Mouse (Mus musculus): ENCODE results near the gene Elobl. TPM values are rescaled to one million over a fixed set of nuclear protein-coding genes. Genes with fewer than 3 reads are reported as not detected.

The Elobl gene
- total and polyA plus RNA-seq, 3 experiments = not detected

GRCm38 (mm10) chr11:88954803-88955202 lies 11.9 kb downstream of the Elobl start:
- DNase-seq (ENCODE audit: low spot score) (peak; percentile 34), ATAC-seq (ENCODE audit: extremely low read depth, insufficient number of reproducible peaks, low FRiP score, poor library complexity, severe bottlenecking) (no peak)
- peak overlapping the region; percentile 70 for H3K4me3 ChIP-seq (ENCODE audit: low read depth, low read length)
- TF ChIP-seq POLR2AphosphoS5 (IDR thresholded peaks at IDR 0.05; ENCODE audit: insufficient replicate concordance, low read depth, low read length) (no peak), TAL1 (conservative IDR thresholded peaks at IDR 0.05; ENCODE audit: low read depth, low read length) (no peak), GATA1 (IDR thresholded peaks at IDR 0.05; ENCODE audit: borderline replicate concordance, low read length) (no peak), GATA2 (IDR thresholded peaks at IDR 0.05; ENCODE audit: borderline replicate concordance, low read depth, low read length) (no peak), CTCF (IDR thresholded peaks at IDR 0.05; ENCODE audit: low read depth, low read length) (no peak)
- H3K27me3 ChIP-seq (ENCODE audit: insufficient read depth, low read length) = peaks cover 3% of the 10 kb centered on the region; the same call in 1 of the 2 replicates
- H3K36me3 ChIP-seq (replicated peaks) = no peaks in the 10 kb centered on the region
- H3K4me1 ChIP-seq (ENCODE audit: insufficient read depth, low read depth, low read length) = peaks cover 26% of the 10 kb centered on the region
- no peaks in the 10 kb centered on the region for H3K9me3 ChIP-seq (replicated peaks)

- H3K27me3 ChIP-seq (ENCODE audit: insufficient read depth, low read length) = no peaks in the 10 kb centered on the region
- peaks cover 26% of the 10 kb centered on the region for H3K4me1 ChIP-seq (ENCODE audit: insufficient read depth, low read depth, low read length)
- no peaks in the 10 kb centered on the region for H3K36me3 ChIP-seq (replicated peaks)
- no peak overlapping the region for H3K4me3 ChIP-seq (ENCODE audit: low read depth, low read length)
- DNase-seq (ENCODE audit: low spot score) (no peak), ATAC-seq (ENCODE audit: extremely low read depth, insufficient number of reproducible peaks, low FRiP score, poor library complexity, severe bottlenecking) (no peak)
- no peaks in the 10 kb centered on the region for H3K9me3 ChIP-seq (replicated peaks)
- TF ChIP-seq CTCF (IDR thresholded peaks at IDR 0.05; ENCODE audit: low read depth, low read length) (no peak), TAL1 (conservative IDR thresholded peaks at IDR 0.05; ENCODE audit: low read depth, low read length) (no peak), GATA1 (IDR thresholded peaks at IDR 0.05; ENCODE audit: borderline replicate concordance, low read length) (no peak), POLR2AphosphoS5 (IDR thresholded peaks at IDR 0.05; ENCODE audit: insufficient replicate concordance, low read depth, low read length) (no peak), GATA2 (IDR thresholded peaks at IDR 0.05; ENCODE audit: borderline replicate concordance, low read depth, low read length) (no peak)
Measured at GRCm38 (mm10) chr11:88953582-88953981, 13.1 kb downstream of the Elobl start.

- Histone ChIP-seq H3K9me3 (replicated peaks) (no peaks in the 10 kb centered on the region), H3K4me1 (ENCODE audit: insufficient read depth, low read depth, low read length) (peaks cover 26% of the 10 kb centered on the region), H3K36me3 (replicated peaks) (no peaks in the 10 kb centered on the region), H3K4me3 (ENCODE audit: low read depth, low read length) (no peak overlapping the region), H3K27me3 (ENCODE audit: insufficient read depth, low read length) (no peaks in the 10 kb centered on the region)
- no peak for TF ChIP-seq GATA2 (IDR thresholded peaks at IDR 0.05; ENCODE audit: borderline replicate concordance, low read depth, low read length)
- no peak for TF ChIP-seq POLR2AphosphoS5 (IDR thresholded peaks at IDR 0.05; ENCODE audit: insufficient replicate concordance, low read depth, low read length)
- no peak for TF ChIP-seq CTCF (IDR thresholded peaks at IDR 0.05; ENCODE audit: low read depth, low read length)
- no peak for TF ChIP-seq TAL1 (conservative IDR thresholded peaks at IDR 0.05; ENCODE audit: low read depth, low read length)
- TF ChIP-seq GATA1 (IDR thresholded peaks at IDR 0.05; ENCODE audit: borderline replicate concordance, low read length) = no peak
- ATAC-seq (ENCODE audit: extremely low read depth, insufficient number of reproducible peaks, low FRiP score, poor library complexity, severe bottlenecking) = no peak
- no peak for DNase-seq (ENCODE audit: low spot score)
Measured at GRCm38 (mm10) chr11:88952117-88952516, 14.6 kb downstream of the Elobl start.

- ATAC-seq (ENCODE audit: extremely low read depth, insufficient number of reproducible peaks, low FRiP score, poor library complexity, severe bottlenecking) (no peak), DNase-seq (ENCODE audit: low spot score) (no peak)
- TF ChIP-seq POLR2AphosphoS5 (IDR thresholded peaks at IDR 0.05; ENCODE audit: insufficient replicate concordance, low read depth, low read length) = no peak
- TF ChIP-seq GATA1 (IDR thresholded peaks at IDR 0.05; ENCODE audit: borderline replicate concordance, low read length) = no peak
- TF ChIP-seq TAL1 (conservative IDR thresholded peaks at IDR 0.05; ENCODE audit: low read depth, low read length) = no peak
- no peak for TF ChIP-seq GATA2 (IDR thresholded peaks at IDR 0.05; ENCODE audit: borderline replicate concordance, low read depth, low read length)
- TF ChIP-seq CTCF (IDR thresholded peaks at IDR 0.05; ENCODE audit: low read depth, low read length) = no peak
- Histone ChIP-seq H3K27me3 (ENCODE audit: insufficient read depth, low read length) (no peaks in the 10 kb centered on the region), H3K9me3 (replicated peaks) (no peaks in the 10 kb centered on the region), H3K4me3 (ENCODE audit: low read depth, low read length) (no peak overlapping the region), H3K36me3 (replicated peaks) (no peaks in the 10 kb centered on the region), H3K4me1 (ENCODE audit: insufficient read depth, low read depth, low read length) (peaks cover 26% of the 10 kb centered on the region)
Measured at GRCm38 (mm10) chr11:88951576-88951975, 15.2 kb downstream of the Elobl start.

- no peak for TF ChIP-seq CTCF (IDR thresholded peaks at IDR 0.05; ENCODE audit: low read depth, low read length)
- TF ChIP-seq POLR2AphosphoS5 (IDR thresholded peaks at IDR 0.05; ENCODE audit: insufficient replicate concordance, low read depth, low read length) = no peak
- no peak for TF ChIP-seq GATA1 (IDR thresholded peaks at IDR 0.05; ENCODE audit: borderline replicate concordance, low read length)
- no peak for TF ChIP-seq GATA2 (IDR thresholded peaks at IDR 0.05; ENCODE audit: borderline replicate concordance, low read depth, low read length)
- no peak for TF ChIP-seq TAL1 (conservative IDR thresholded peaks at IDR 0.05; ENCODE audit: low read depth, low read length)
- H3K4me1 ChIP-seq (ENCODE audit: insufficient read depth, low read depth, low read length) = peaks cover 25% of the 10 kb centered on the region
Measured at GRCm38 (mm10) chr11:88950640-88951250, 16.0 kb downstream of the Elobl start.

GRCm38 (mm10) chr11:88949802-88950639 lies 16.7 kb downstream of the Elobl start:
- no peak for TF ChIP-seq GATA1 (IDR thresholded peaks at IDR 0.05; ENCODE audit: borderline replicate concordance, low read length)
- no peak for TF ChIP-seq GATA2 (IDR thresholded peaks at IDR 0.05; ENCODE audit: borderline replicate concordance, low read depth, low read length)
- TF ChIP-seq POLR2AphosphoS5 (IDR thresholded peaks at IDR 0.05; ENCODE audit: insufficient replicate concordance, low read depth, low read length) = no peak
- no peak for TF ChIP-seq TAL1 (conservative IDR thresholded peaks at IDR 0.05; ENCODE audit: low read depth, low read length)
- TF ChIP-seq CTCF (IDR thresholded peaks at IDR 0.05; ENCODE audit: low read depth, low read length) = no peak
- Histone ChIP-seq H3K9me3 (replicated peaks) (no peaks in the 10 kb centered on the region), H3K4me1 (ENCODE audit: insufficient read depth, low read depth, low read length) (peaks cover 18% of the 10 kb centered on the region), H3K4me3 (ENCODE audit: low read depth, low read length) (no peak overlapping the region), H3K36me3 (replicated peaks) (no peaks in the 10 kb centered on the region), H3K27me3 (ENCODE audit: insufficient read depth, low read length) (no peaks in the 10 kb centered on the region)
- ATAC-seq (ENCODE audit: extremely low read depth, insufficient number of reproducible peaks, low FRiP score, poor library complexity, severe bottlenecking) = no peak
- no peak for DNase-seq (ENCODE audit: low spot score)

More at GRCm38 (mm10) chr11:88950640-88951250, 16.0 kb downstream of the Elobl start:
- DNase-seq (ENCODE audit: low spot score) = no peak
- H3K27me3 ChIP-seq (ENCODE audit: insufficient read depth, low read length) = no peaks in the 10 kb centered on the region
- H3K36me3 ChIP-seq (replicated peaks) = no peaks in the 10 kb centered on the region
- ATAC-seq (ENCODE audit: extremely low read depth, insufficient number of reproducible peaks, low FRiP score, poor library complexity, severe bottlenecking) = no peak
- no peak overlapping the region for H3K4me3 ChIP-seq (ENCODE audit: low read depth, low read length)
- no peaks in the 10 kb centered on the region for H3K9me3 ChIP-seq (replicated peaks)
